Mouse (Mus musculus) Patski (cell line): ENCODE measurements at regions not wholly inside any gene's neighbourhood (a gene's known extent, or its start where the extent isn't known, plus 50 kb on each side); places are given as distances from the start of the nearest gene placed in this dataset.
A peak's percentile ranks its signal among the peaks of the same experiment; 100 is the strongest.

Experiments used
- ATAC-seq: fragments of 100-300 bp; one replicate; pipeline ENCODE4 v1.8.0; 2021
- CTCF ChIA-PET: fragments of 350-600 bp; sonication (Branson Sonifier 250); formaldehyde crosslinking; loops from one replicate; lab custom pipeline; 2022; ENCODE audit warnings: inconsistent platforms; lab: Charles Lee
- POLR2A ChIA-PET: fragments of 350-600 bp; sonication (Branson Sonifier 250); formaldehyde crosslinking; loops from one replicate; lab custom pipeline; 2022; ENCODE audit warnings: antibody characterized with exemption, inconsistent platforms; lab: Charles Lee
- DNase-seq: peaks from one replicate; pipeline ENCODE4 v3.0.0-alpha.2; 2011; ENCODE audit warnings: low read depth, low spot score
- H3K27me3 ChIP-seq: fragments of 371-371 bp; one replicate; pipeline ENCODE4 v1.5.1; 2021
- CTCF ChIP-seq: fragments of 100-300 bp; IDR thresholded peaks from one replicate; pipeline ENCODE4 v1.5.1; 2021
- in situ Hi-C: fragments of 300-500 bp; cut with MboI; formaldehyde crosslinking; loops from 3 replicates; pipeline ENCODE4 v1.11.1; 2018; ENCODE audit warnings: low pct_unique_long_range_greater_than_20kb, mixed read lengths

DNA sequence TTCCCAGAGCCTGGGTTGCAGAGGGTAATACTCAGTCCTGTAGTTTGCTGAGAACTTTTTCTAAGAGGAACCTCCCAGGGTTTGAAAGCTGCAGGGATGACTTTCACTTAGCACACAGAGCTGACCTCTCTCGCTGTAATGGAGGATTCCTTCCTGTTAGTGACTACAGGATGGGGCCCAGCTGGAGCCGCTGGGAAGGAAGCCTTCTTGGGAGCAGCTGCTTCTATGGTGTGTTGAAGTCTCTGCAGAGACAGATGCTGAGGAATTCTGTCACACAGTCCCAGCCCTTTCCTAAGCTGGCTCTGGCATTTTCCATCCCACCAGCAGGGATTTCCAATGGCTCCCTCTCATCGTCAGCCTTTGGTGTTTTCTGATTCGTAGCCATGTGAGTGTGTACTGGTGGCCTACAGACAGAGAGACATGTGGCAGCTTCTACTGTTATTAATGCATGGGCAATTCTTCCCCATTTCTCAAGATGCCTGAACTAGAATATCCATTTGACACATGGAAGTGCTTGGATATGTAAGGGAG, 90.9 kb downstream of the Gm26897 start:
- in situ Hi-C loops, result no loop called here
- DNase-seq (no peak), ATAC-seq (no peak)
- no peak for TF ChIP-seq CTCF
- ChIA-PET CTCF (interaction anchor here (1.0 kb wide), 1 partner anchor 11 kb away, joined by 3 read pairs; no protein-coding TSS in a partner anchor), POLR2A (interaction anchor here (0.9 kb wide), 1 partner anchor 15 kb away, joined by 3 read pairs; no protein-coding TSS in a partner anchor)
- H3K27me3 ChIP-seq, result no peaks in the 10 kb centered on the region

- DNase-seq, result no peak
- TF ChIP-seq CTCF, result no peak
- POLR2A ChIA-PET, result no interaction called here
- no peaks in the 10 kb centered on the region for H3K27me3 ChIP-seq
- no peak for ATAC-seq
- CTCF ChIA-PET, result no interaction called here
- in situ Hi-C loops, result no loop called here
Observed at GRCm38 (mm10) chr5:111829891-111830290, 96.2 kb downstream of the Gm26897 start.

DNA sequence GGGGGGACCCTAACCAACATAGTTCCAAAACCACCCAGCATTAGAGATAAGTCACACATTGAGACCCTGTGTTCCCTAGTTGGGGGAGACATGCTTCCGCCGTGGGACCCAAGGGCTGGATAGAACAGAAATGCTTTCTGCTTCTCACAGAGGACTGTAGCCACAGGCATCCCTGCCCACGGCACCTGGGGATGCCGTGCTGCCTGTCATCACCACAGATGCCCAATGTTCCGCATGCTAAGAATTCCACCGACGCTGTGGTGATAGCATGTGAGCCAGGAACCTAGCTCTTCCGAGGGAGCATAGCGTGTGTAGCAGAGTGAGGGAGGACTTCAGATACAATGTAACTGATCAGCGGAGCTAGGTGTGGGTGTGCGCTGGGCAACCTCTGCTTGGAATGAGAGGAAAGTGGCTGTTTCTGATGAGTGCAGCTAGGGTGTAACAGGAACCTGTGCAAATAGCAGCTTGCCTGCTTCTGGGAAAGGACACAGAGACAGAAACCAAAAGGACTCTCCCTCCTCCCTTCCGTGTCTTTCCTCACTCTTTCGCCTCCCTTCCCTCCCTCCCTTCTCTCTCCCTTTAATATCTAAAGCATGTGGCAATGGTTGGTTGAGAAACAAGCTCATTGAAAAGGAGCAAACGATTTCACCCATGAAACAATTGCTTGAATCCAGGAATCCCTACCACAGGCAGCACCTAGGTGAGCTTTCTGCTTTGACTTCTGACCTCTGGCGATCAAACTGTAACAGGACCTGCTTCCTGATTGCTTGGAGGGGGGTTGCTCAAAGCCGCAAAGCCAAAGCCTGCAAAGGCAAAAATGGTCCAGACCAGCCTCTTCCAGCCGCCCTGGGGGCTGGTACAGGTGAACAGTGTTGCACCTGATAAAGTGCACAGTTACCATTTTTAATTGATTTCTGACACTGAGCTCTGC, 102.3 kb downstream of the Gm26897 start:
- in situ Hi-C loops, result no loop called here
- TF ChIP-seq CTCF, result no peak
- ChIA-PET POLR2A (no interaction called here), CTCF (interaction anchor here (0.7 to 0.9 kb wide), 2 partner anchors 9 to 23 kb away, joined by 3 read pairs; no protein-coding TSS in a partner anchor)
- no peak for DNase-seq
- peak; percentile 10 for ATAC-seq
- peaks cover 4% of the 10 kb centered on the region for H3K27me3 ChIP-seq

- no peak for DNase-seq
- in situ Hi-C loops, result no loop called here
- ATAC-seq, result no peak
- CTCF ChIA-PET, result interaction anchor here (0.9 kb wide), 1 partner anchor 23 kb away, joined by 3 read pairs; no protein-coding TSS in a partner anchor
- POLR2A ChIA-PET, result no interaction called here
- peaks cover 4% of the 10 kb centered on the region for H3K27me3 ChIP-seq
- no peak for TF ChIP-seq CTCF
Observed at GRCm38 (mm10) chr5:111836668-111837234, 103.0 kb downstream of the Gm26897 start.

- DNase-seq, result no peak
- TF ChIP-seq CTCF, result no peak
- in situ Hi-C loops, result no loop called here
- no peak for ATAC-seq
- POLR2A ChIA-PET, result no interaction called here
- H3K27me3 ChIP-seq, result peaks cover 4% of the 10 kb centered on the region
- CTCF ChIA-PET, result no interaction called here
Observed at GRCm38 (mm10) chr5:111842461-111842860, 108.7 kb downstream of the Gm26897 start.

DNA sequence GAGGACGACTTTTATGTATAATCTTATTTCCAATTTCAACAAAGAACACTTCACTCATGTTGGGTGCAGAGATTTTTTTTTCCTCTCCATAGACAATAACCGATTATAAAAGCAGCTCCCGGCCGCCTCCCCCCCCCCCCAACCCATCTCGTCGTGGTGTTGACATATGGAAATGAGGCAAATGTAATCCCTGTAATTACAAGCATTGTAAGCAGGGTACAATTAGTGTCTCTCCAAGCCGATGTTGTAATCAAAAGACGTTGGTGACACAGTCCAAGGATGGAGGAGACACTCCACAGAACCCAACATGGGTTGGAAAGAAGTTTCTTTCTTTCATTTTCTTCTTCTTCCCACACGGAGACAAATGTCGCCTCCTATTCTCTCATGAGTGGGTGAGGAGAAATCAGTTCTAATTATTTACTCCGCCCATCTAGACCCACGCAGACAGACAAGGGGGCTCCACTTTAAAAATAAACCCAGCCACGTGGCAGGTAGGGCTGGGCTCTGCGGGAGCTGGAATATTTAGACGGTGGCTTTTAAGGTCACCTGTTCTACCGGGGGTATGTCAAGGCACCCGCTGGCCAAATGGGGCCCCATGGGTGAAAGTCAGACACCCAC, 110.0 kb downstream of the Gm26897 start:
- DNase-seq (no peak), ATAC-seq (no peak)
- peaks cover 4% of the 10 kb centered on the region for H3K27me3 ChIP-seq
- no peak for TF ChIP-seq CTCF
- POLR2A ChIA-PET, result no interaction called here
- CTCF ChIA-PET, result interaction anchor here (2.1 kb wide), 1 partner anchor 12 kb away, joined by 5 read pairs; no protein-coding TSS in a partner anchor
- in situ Hi-C loops, result no loop called here

- DNase-seq (no peak), ATAC-seq (no peak)
- CTCF ChIA-PET, result interaction anchor here (2.1 kb wide), 1 partner anchor 12 kb away, joined by 5 read pairs; no protein-coding TSS in a partner anchor
- in situ Hi-C loops, result no loop called here
- POLR2A ChIA-PET, result no interaction called here
- H3K27me3 ChIP-seq, result peaks cover 4% of the 10 kb centered on the region
- TF ChIP-seq CTCF, result no peak
Observed at GRCm38 (mm10) chr5:111844528-111844927, 110.8 kb downstream of the Gm26897 start.

- ChIA-PET CTCF (interaction anchor here (1.1 to 1.8 kb wide), 2 partner anchors 10 to 20 kb away, joined by 3 to 5 read pairs; no protein-coding TSS in a partner anchor), POLR2A (interaction anchor here (0.5 kb wide), 1 partner anchor 42 kb away, joined by 4 read pairs; no protein-coding TSS in a partner anchor)
- no peak for ATAC-seq
- no peak for TF ChIP-seq CTCF
- DNase-seq, result no peak
- peaks cover 4% of the 10 kb centered on the region for H3K27me3 ChIP-seq
- in situ Hi-C loops, result no loop called here
Observed at GRCm38 (mm10) chr5:111848917-111849316, 115.2 kb downstream of the Gm26897 start.

- H3K27me3 ChIP-seq, result no peaks in the 10 kb centered on the region
- ATAC-seq, result no peak
- DNase-seq, result no peak
- POLR2A ChIA-PET, result no interaction called here
- in situ Hi-C loops, result no loop called here
- no peak for TF ChIP-seq CTCF
- CTCF ChIA-PET, result no interaction called here
Observed at GRCm38 (mm10) chr5:111852682-111853081, 119.0 kb downstream of the Gm26897 start.

DNA sequence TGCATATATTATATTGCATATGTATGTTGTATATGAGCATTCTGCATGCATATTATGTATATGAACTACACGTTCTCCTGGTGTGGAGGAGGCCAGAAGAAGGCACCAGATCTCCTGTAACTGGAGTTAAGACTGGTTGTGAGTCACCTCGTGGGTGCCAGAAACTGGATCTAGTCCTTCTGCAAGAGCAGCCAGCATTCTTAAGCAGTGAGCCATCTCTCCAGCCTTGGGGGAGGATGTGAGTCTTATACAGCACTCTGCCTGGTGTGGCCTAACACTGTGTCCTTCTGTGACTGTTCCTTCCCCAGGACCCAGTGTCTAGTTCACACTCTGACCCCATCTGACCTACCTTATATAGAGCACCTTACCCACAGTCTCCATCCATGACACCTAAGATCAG, 121.6 kb downstream of the Gm26897 start:
- DNase-seq, result no peak
- TF ChIP-seq CTCF, result no peak
- no peak for ATAC-seq
- ChIA-PET CTCF (interaction anchor here (1.6 kb wide), 1 partner anchor 10 kb away, joined by 5 read pairs; no protein-coding TSS in a partner anchor), POLR2A (no interaction called here)
- H3K27me3 ChIP-seq, result no peaks in the 10 kb centered on the region
- in situ Hi-C loops, result no loop called here
